Mouse (Mus musculus): ENCODE data around the gene Mrps21. TPM values are rescaled to one million over a fixed set of nuclear protein-coding genes. Genes with fewer than 3 reads are reported as not detected.
A peak's percentile ranks its signal among the peaks of the same experiment; 100 is the strongest.

The Mrps21 gene
- polyA plus RNA-seq, 1 experiment from 2014 or later = 355 TPM

DNA sequence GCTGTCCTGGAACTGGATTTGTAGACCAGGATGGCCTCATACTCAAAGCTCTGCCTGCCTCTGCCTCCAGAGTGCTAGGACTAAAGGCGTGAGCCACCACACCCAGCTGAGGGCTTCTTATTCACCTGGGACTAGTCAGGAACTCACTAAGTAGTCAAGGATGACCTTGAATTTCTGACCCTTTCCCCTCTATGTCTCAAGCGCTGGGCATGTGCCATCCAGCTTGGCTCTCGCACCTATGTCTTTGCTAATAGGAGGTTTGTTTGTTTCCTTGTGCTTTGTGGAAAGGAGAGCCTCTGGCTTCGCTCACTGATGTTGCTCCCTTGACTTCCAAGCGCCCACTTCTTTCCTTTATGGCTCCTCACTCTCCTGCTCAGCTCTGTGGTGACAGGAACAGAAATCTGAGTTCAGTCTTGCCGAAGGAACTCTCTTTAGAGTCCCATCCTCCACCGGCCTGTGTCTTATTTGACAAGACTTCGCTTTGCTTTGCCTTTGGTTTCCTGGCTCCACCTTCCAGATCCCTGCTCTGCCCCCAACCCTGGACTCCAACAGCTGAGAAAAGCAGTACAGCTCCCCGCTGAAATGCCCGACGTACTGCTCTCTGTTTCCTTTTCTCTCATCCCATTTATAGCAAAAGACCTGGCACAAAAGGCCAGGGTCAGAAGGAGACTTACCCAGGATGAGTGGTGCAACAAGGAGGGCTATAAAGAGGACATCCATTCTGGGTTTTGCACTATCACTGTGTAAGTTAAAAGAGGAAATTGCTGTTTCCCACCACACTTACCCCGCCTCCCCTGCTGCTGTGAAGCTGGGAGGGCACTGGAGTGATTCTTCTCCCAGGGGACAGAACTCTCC lies 20.1 kb upstream of the Mrps21 start, which contains the start of gene BC028528:
BC028528 (minus strand) TSS at position 795 of the 855 bp plus-strand sequence.
- Histone ChIP-seq H3K36me3 (no peaks in the 10 kb centered on the region), H3K4me1 (replicated peaks) (peaks cover 32% of the 10 kb centered on the region), H3K27ac (peak within 1 kb of the TSS; percentile 78), H3K4me2 (peak within 1 kb of the TSS; percentile 35), H3K4me3 (replicated peaks) (peak within 1 kb of the TSS; percentile 26), H3K9me3 (no peaks in the 10 kb centered on the region), H3K27me3 (no peaks in the 10 kb centered on the region), H3K9ac (replicated peaks) (peak within 1 kb of the TSS; percentile 45; the same call in 1 of the 2 replicates)
- WGBS = 26% methylated on average over 12 of the region's 12 CpGs
- no peak for ATAC-seq (ENCODE audit: insufficient number of reproducible peaks, insufficient read depth, low FRiP score, low TSS enrichment, low read depth)

DNA sequence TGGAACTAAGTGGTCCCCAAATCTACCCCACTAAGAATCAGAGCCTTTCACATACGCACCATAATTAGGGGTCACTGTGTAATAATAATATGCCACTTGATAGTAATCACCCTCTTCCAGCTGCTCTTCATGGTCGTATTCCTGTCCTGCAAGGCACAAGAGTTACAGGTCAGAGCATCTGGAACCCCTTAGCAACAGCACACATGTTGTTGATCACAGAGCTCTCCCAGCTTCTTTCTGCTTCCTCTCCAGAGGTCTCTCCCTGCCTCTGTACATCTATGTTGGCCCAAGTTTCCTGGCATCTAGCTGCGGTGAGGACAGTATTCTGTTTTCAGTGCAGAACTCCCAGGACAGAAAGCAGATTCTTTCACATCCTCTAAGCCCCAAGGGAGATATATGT lies 18.3 kb upstream of the Mrps21 start:
- Histone ChIP-seq H3K27me3 (no peaks in the 10 kb centered on the region), H3K4me1 (replicated peaks) (peaks cover 23% of the 10 kb centered on the region), H3K9ac (replicated peaks) (no peak overlapping the region), H3K9me3 (no peaks in the 10 kb centered on the region), H3K27ac (0 out of 2 replicates have a peak overlapping the region, but pooled peaks have one; percentile 31), H3K36me3 (no peaks in the 10 kb centered on the region), H3K4me2 (no peak overlapping the region), H3K4me3 (replicated peaks) (no peak overlapping the region)
- no peak for ATAC-seq (ENCODE audit: insufficient number of reproducible peaks, insufficient read depth, low FRiP score, low TSS enrichment, low read depth)
- WGBS = 7% methylated on average over 3 of the region's 3 CpGs

DNA sequence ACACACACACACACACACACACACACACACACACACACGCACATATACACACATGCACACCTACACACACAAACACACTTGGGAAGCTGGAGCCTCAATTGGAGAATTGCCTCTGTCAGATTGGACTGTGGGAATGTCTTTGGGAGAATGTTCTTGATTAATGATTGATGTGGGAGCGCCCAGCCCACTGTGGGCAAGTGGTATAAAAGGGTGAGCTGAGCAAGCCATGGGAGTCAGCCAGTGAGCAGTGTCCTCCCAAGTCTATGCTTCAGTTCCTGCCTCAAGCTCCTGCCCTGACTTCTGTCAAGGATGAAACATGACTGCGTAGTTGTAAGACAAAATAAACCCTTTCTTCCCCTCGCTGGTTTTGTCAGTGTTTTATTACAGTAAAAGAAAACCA lies 16.3 kb upstream of the Mrps21 start:
- Histone ChIP-seq H3K9me3 (no peaks in the 10 kb centered on the region), H3K27ac (no peak overlapping the region), H3K4me1 (replicated peaks) (peaks cover 19% of the 10 kb centered on the region), H3K4me3 (replicated peaks) (no peak overlapping the region), H3K4me2 (no peak overlapping the region), H3K36me3 (no peaks in the 10 kb centered on the region), H3K9ac (replicated peaks) (no peak overlapping the region), H3K27me3 (no peaks in the 10 kb centered on the region)
- ATAC-seq (ENCODE audit: insufficient number of reproducible peaks, insufficient read depth, low FRiP score, low TSS enrichment, low read depth) = no peak
- WGBS = 81% methylated on average over 4 of the region's 4 CpGs

DNA sequence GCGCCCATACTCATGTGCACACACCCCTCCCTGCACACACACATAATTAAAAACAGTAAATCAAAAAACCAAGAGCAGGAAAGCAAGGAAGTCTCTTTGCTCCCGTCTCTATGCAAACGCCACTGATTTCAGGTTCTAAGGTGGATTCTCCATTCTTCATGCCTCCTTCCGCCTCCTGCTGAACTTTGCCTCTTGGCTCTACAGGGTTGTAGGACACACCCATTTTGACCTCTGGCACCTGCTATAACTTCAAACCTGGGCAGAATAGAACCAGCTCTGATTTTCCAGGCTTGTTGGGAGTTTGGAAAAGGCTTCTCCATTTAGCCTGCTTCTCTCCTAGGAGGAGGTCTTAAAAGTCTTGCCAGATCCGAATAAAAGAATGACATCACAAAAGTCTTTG lies 13.1 kb upstream of the Mrps21 start:
- Histone ChIP-seq H3K4me3 (replicated peaks) (no peak overlapping the region), H3K9ac (replicated peaks) (no peak overlapping the region), H3K27me3 (no peaks in the 10 kb centered on the region), H3K4me2 (no peak overlapping the region), H3K4me1 (replicated peaks) (peaks cover 12% of the 10 kb centered on the region), H3K27ac (no peak overlapping the region), H3K36me3 (no peaks in the 10 kb centered on the region), H3K9me3 (no peaks in the 10 kb centered on the region)
- WGBS = 62% methylated on average over 5 of the region's 5 CpGs
- ATAC-seq (ENCODE audit: insufficient number of reproducible peaks, insufficient read depth, low FRiP score, low TSS enrichment, low read depth) = no peak

DNA sequence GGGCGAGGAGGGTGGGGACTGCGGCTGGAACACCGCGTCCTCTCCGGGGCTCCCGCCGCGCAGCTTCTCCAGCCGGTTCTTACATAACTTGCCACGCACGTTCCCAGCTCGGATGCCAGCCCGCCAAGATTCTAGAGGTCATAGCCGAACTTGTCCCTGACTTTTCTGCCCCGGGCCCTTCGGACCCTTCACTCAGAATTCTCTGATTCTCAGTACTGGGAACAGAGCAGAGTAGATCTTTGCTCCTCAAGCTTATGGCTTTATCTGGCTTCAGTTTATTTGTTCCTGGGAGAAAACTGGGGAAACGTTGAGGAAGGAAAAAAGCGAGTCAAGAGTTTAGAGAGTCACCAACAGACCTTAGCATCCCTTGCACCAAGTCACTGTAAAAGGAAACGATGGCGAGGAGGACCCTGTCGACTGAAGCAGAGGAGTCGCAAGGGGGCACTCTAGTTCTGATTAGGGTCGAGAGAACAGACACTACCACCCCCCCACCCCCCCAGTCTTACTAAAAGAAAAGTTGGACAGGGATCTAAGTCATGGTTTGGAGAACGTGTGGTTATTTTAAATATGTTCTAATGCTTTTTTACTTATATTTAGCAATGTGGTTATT lies 11.6 kb upstream of the Mrps21 start:
- Histone ChIP-seq H3K4me3 (replicated peaks) (peak overlapping the region; percentile 56), H3K9ac (replicated peaks) (peak overlapping the region; percentile 50), H3K27ac (no peak overlapping the region), H3K9me3 (no peaks in the 10 kb centered on the region), H3K27me3 (no peaks in the 10 kb centered on the region), H3K36me3 (no peaks in the 10 kb centered on the region), H3K4me2 (peak overlapping the region; percentile 99), H3K4me1 (replicated peaks) (peaks cover 12% of the 10 kb centered on the region)
- WGBS = 3% methylated on average over 24 of the region's 24 CpGs
- ATAC-seq (ENCODE audit: insufficient number of reproducible peaks, insufficient read depth, low FRiP score, low TSS enrichment, low read depth) = no peak

DNA sequence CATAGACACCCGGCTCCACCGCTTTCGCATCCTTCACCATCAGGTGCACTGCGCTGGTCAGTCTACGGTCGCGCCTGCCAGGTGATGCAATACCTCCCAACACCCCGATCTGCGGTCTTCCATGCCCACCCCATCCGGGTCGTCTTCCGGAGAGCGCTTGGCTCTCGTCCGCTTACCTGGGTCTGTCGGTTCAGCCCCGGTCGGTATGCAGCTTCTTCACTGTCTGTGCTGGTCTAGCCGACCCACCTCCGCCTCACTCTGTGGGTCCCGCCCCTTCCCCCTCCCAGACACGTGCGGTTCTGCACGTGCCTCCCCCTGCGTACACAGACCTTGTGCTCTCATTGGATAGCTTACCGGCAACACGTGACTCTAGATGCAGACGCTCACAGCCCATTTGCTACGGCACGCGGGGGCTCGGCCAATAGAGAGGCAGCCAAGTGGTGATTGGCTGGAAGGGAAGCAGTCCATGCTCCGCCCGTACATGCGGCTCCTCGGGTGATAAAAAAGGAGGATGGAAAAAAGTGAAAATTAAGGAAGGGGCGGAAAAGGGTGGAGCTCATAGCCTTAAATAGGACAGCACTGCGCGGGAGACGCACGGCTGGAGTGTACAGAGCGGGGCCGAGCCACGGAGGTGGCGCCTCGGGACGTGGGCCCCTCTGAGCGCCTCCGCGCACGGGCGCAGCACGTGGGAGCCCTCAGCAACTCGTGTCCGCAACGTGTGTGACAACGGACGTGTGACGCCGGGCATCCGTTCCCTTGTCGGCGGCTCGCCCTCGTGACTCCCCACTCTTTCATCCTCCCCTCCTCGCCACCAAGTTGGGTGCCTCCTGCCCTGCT lies 10.9 kb upstream of the Mrps21 start, which contains the start of gene Ciart:
Ciart (minus strand) TSS at position 273 of the 837 bp plus-strand sequence.
- H3K27ac ChIP-seq = no peak within 1 kb of the TSS
- under 1% methylated on average over 66 of the region's 66 CpGs for WGBS
- peak within 1 kb of the TSS; percentile 50 for H3K9ac ChIP-seq (replicated peaks)
- H3K36me3 ChIP-seq = no peaks in the 10 kb centered on the region
- H3K27me3 ChIP-seq = no peaks in the 10 kb centered on the region
- H3K4me2 ChIP-seq = peak within 1 kb of the TSS; percentile 99
- H3K9me3 ChIP-seq = no peaks in the 10 kb centered on the region
- ATAC-seq (ENCODE audit: insufficient number of reproducible peaks, insufficient read depth, low FRiP score, low TSS enrichment, low read depth) = peak; percentile 98
- peaks cover 12% of the 10 kb centered on the region for H3K4me1 ChIP-seq (replicated peaks)
- peak within 1 kb of the TSS; percentile 56 for H3K4me3 ChIP-seq (replicated peaks)

DNA sequence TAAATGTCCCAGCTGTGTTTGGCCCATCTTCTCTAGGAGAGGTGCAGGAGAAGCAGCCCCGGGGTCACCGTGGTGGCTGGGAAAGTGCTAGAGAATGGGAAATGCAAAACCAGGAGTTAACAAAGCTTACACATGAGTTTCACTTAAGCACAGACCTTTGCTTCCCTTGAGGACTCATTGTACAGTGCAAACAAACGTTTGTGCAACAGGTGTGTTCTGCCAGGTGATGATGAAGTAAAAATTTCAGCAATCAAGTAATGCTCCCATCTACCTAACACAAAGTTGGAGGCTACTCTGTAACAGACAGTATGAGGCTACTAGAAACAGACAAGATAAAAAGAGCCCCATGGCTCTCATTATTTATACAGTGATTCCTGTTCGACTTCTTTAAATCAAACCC lies 7.7 kb upstream of the Mrps21 start:
- Histone ChIP-seq H3K27me3 (no peaks in the 10 kb centered on the region), H3K27ac (no peak overlapping the region), H3K36me3 (no peaks in the 10 kb centered on the region), H3K4me3 (replicated peaks) (no peak overlapping the region), H3K9ac (replicated peaks) (no peak overlapping the region), H3K4me1 (replicated peaks) (peaks cover 12% of the 10 kb centered on the region), H3K4me2 (no peak overlapping the region), H3K9me3 (no peaks in the 10 kb centered on the region)
- ATAC-seq (ENCODE audit: insufficient number of reproducible peaks, insufficient read depth, low FRiP score, low TSS enrichment, low read depth) = no peak
- WGBS = 92% methylated on average over 4 of the region's 4 CpGs

DNA sequence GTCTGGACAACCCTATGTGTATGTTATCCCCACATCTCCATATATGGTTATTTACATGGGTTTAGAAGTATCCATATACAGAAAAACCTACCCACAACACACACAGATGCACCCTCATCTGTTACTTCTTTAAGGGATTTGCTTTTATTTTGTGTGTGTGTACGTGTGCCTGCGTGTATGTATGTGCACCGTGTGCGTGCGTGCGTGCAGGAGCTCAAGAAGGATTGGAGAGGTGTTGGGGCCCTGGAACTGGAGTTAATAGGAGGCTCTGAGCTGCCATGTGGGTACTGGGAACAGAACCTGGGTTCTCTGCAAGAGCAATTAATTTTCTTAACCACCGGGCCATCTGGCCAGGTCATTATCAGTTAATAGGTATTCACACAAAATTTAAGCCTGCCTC lies 729 bp upstream of the Mrps21 start:
- no peak overlapping the region for H3K27ac ChIP-seq
- H3K4me2 ChIP-seq = peak overlapping the region; percentile 70
- H3K4me1 ChIP-seq (replicated peaks) = peaks cover 17% of the 10 kb centered on the region
- H3K36me3 ChIP-seq = peaks cover 29% of the 10 kb centered on the region
- ATAC-seq (ENCODE audit: insufficient number of reproducible peaks, insufficient read depth, low FRiP score, low TSS enrichment, low read depth) = no peak
- WGBS = 81% methylated on average over 7 of the region's 7 CpGs
- no peaks in the 10 kb centered on the region for H3K9me3 ChIP-seq
- H3K4me3 ChIP-seq (replicated peaks) = peak overlapping the region; percentile 69
- H3K9ac ChIP-seq (replicated peaks) = peak overlapping the region; percentile 80
- no peaks in the 10 kb centered on the region for H3K27me3 ChIP-seq

DNA sequence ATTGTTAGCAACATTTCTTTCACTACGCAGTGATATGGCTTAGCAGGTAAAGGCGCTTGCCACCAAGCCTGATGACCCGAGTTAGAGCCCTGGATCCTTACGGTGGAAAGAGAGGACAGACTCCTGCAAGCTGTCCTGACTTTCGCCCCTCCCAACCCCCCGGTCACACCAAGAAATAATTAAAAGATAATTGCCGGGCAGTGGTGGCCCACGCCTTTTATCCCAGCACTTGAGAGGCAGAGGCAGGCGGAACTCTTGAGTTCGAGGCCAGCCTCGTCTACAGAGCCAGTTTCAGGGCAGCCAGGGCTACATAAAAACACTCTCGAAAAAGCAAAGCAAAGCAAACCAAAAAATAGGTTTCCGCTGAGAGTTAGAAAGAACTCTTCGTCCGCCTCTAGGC lies 343 bp downstream of the Mrps21 start:
- peak; percentile 53 for ATAC-seq (ENCODE audit: insufficient number of reproducible peaks, insufficient read depth, low FRiP score, low TSS enrichment, low read depth)
- peaks cover 36% of the 10 kb centered on the region for H3K36me3 ChIP-seq
- peaks cover 17% of the 10 kb centered on the region for H3K4me1 ChIP-seq (replicated peaks)
- no peaks in the 10 kb centered on the region for H3K27me3 ChIP-seq
- no peaks in the 10 kb centered on the region for H3K9me3 ChIP-seq
- H3K27ac ChIP-seq = peak overlapping the region; percentile 85
- H3K4me2 ChIP-seq = peak overlapping the region; percentile 70
- peak overlapping the region; percentile 69 for H3K4me3 ChIP-seq (replicated peaks)
- H3K9ac ChIP-seq (replicated peaks) = peak overlapping the region; percentile 80
- WGBS = 5% methylated on average over 15 of the region's 15 CpGs

DNA sequence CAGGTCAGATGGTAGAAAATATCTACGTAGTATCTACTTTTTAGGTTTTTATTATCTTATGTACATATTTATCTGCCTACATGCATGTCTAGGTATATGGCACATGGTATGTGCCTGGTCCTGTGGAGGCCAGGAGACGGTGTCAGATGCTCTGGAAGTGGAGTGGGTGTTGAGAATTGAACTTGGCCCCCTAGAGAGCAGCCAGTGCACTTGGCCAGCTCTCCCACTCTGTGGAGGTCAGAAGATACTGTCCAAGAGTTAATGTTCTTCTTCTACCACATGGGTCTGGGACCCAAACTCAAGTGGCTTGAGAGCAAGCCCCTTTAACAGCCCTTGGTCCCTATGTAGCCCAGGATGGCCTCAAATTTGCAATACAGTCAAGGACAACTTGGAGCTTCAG lies 3.9 kb downstream of the Mrps21 start:
- no peak overlapping the region for H3K4me3 ChIP-seq (replicated peaks)
- H3K27me3 ChIP-seq = no peaks in the 10 kb centered on the region
- H3K9ac ChIP-seq (replicated peaks) = no peak overlapping the region
- 92% methylated on average over 2 of the region's 2 CpGs for WGBS
- H3K27ac ChIP-seq = no peak overlapping the region
- no peaks in the 10 kb centered on the region for H3K9me3 ChIP-seq
- no peak overlapping the region for H3K4me2 ChIP-seq
- H3K4me1 ChIP-seq (replicated peaks) = peaks cover 15% of the 10 kb centered on the region
- ATAC-seq (ENCODE audit: insufficient number of reproducible peaks, insufficient read depth, low FRiP score, low TSS enrichment, low read depth) = no peak
- peaks cover 68% of the 10 kb centered on the region for H3K36me3 ChIP-seq

DNA sequence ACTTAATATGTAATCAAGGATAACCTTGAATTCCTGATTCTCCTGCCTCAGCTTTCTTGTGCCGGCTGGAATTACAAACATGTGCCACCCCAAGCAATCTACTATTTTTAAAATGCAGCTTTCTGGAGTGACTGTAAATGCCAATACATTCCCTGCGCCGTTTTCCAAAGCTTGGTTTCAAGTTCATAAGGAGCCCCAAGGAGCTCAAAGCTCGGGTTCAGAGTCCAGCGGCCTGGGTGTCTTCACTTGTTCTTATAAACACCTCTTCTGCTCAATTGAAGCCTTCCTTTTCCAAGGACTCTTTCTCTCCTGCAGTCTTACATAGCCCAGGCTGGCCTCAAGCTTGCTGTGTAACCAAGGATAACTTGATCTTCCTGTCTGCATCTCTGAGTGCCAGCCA lies 5.2 kb downstream of the Mrps21 start:
- H3K4me2 ChIP-seq = no peak overlapping the region
- no peak overlapping the region for H3K9ac ChIP-seq (replicated peaks)
- H3K9me3 ChIP-seq = no peaks in the 10 kb centered on the region
- H3K36me3 ChIP-seq = peaks cover 78% of the 10 kb centered on the region
- no peak for ATAC-seq (ENCODE audit: insufficient number of reproducible peaks, insufficient read depth, low FRiP score, low TSS enrichment, low read depth)
- peaks cover 9% of the 10 kb centered on the region for H3K4me1 ChIP-seq (replicated peaks)
- no peaks in the 10 kb centered on the region for H3K27me3 ChIP-seq
- no peak overlapping the region for H3K27ac ChIP-seq
- 89% methylated on average over 5 of the region's 5 CpGs for WGBS
- H3K4me3 ChIP-seq (replicated peaks) = no peak overlapping the region
